8 mouse cellular contexts compared by ENCODE assay signal in genomic region chr13:81632720-81633415, GRCm38 (mm10). TPM values are rescaled to one million over a fixed set of nuclear protein-coding genes. Genes with fewer than 3 reads are reported as not detected.
DNase-seq lines count a peak whose midpoint lies in the region; ATAC-seq and TF ChIP-seq lines count a peak whose summit lies in the region.

Gene Adgrv1 (minus strand): TSS chr13:81633154.

- no peaks in the 10 kb centered on the region for H3K9me3 ChIP-seq in heart, embryonic 16.5 days (replicated peaks; ENCODE audit: control insufficient read depth, low read length)
- no peaks in the 10 kb centered on the region for H3K9me3 ChIP-seq in liver, embryonic 14.5 days (ENCODE audit: control insufficient read depth, low read length)
- no peaks in the 10 kb centered on the region for H3K9me3 ChIP-seq in neural tube, embryonic 12.5 days

- TF ChIP-seq CTCF in liver, embryonic 14.5 days (IDR thresholded peaks at IDR 0.05; ENCODE audit: low read depth): no peak

- DNase-seq in thymus, postnatal 4 days: peak; percentile 18
- no peak for DNase-seq in thymus, postnatal 25 days
- DNase-seq in kidney, postnatal 25 days: peak; percentile 79 to 94
- no peak for DNase-seq in liver, embryonic 14.5 days (ENCODE audit: low read depth in 3 of 3, low spot score in 3 of 3)
- DNase-seq in urinary bladder, postnatal 25 days (ENCODE audit: low spot score): peak; percentile 10

- peak within 1 kb of the TSS; percentile 85 for H3K4me2 ChIP-seq in heart, embryonic 16.5 days (ENCODE audit: low read depth, low read length)
- peak within 1 kb of the TSS; percentile 41 for H3K4me2 ChIP-seq in liver, embryonic 14.5 days (ENCODE audit: low read depth)
- peak within 1 kb of the TSS; percentile 81 for H3K4me2 ChIP-seq in neural tube, embryonic 12.5 days (replicated peaks)

- peak within 1 kb of the TSS; percentile 47 for H3K9ac ChIP-seq in heart, embryonic 16.5 days (ENCODE audit: low read length)
- no peak within 1 kb of the TSS for H3K9ac ChIP-seq in liver, embryonic 14.5 days (replicated peaks)
- peak within 1 kb of the TSS; percentile 62 for H3K9ac ChIP-seq in neural tube, embryonic 12.5 days

- WGBS in heart, embryonic 16.5 days: 2% methylated on average over 42 of the region's 42 CpGs
- WGBS in liver, embryonic 14.5 days (ENCODE audit: insufficient replicate concordance): 5% methylated on average over 42 of the region's 42 CpGs
- under 1% methylated on average over 42 of the region's 42 CpGs for WGBS in neural tube, embryonic 12.5 days

- ATAC-seq in erythroblast, adult 5-6 weeks (replicated peaks; ENCODE audit: low FRiP score, poor library complexity, severe bottlenecking): peak; percentile 46; the same call in 1 of the 2 replicates
- peak; percentile 95 for ATAC-seq in heart, embryonic 16.5 days (replicated peaks; ENCODE audit: extremely low read depth, insufficient read depth, low FRiP score)
- ATAC-seq in liver, embryonic 14.5 days (ENCODE audit: insufficient read depth): peak; percentile 79
- ATAC-seq in neural tube, embryonic 12.5 days (ENCODE audit: low FRiP score, low read depth): peak; percentile 97

- H3K36me3 ChIP-seq in heart, embryonic 16.5 days (ENCODE audit: control insufficient read depth, insufficient read depth): no peaks in the 10 kb centered on the region
- H3K36me3 ChIP-seq in liver, embryonic 14.5 days (replicated peaks; ENCODE audit: control insufficient read depth, insufficient read depth, low read depth): no peaks in the 10 kb centered on the region
- H3K36me3 ChIP-seq in neural tube, embryonic 12.5 days: no peaks in the 10 kb centered on the region

- H3K27ac ChIP-seq in heart, embryonic 16.5 days (ENCODE audit: low read length): no peak within 1 kb of the TSS
- H3K27ac ChIP-seq in liver, embryonic 14.5 days: no peak within 1 kb of the TSS
- no peak within 1 kb of the TSS for H3K27ac ChIP-seq in neural tube, embryonic 12.5 days

- peaks cover 4% of the 10 kb centered on the region; the same call in 1 of the 2 replicates for H3K4me1 ChIP-seq in heart, embryonic 16.5 days (ENCODE audit: control insufficient read depth, insufficient read depth, low read length)
- H3K4me1 ChIP-seq in liver, embryonic 14.5 days (replicated peaks; ENCODE audit: control insufficient read depth in 2 of 2, insufficient read depth in 2 of 2, low read length in 1 of 2): no peaks in the 10 kb centered on the region
- H3K4me1 ChIP-seq in neural tube, embryonic 12.5 days: peaks cover 9% of the 10 kb centered on the region

- H3K4me3 ChIP-seq in heart, embryonic 16.5 days (ENCODE audit: low read length): peak within 1 kb of the TSS; percentile 61
- peak within 1 kb of the TSS in 1 of 2 experiments; percentile 25; a peak in 3 of 4 replicates for H3K4me3 ChIP-seq in liver, embryonic 14.5 days (ENCODE audit: insufficient read depth in 1 of 2, low read depth in 2 of 2, low read length in 2 of 2)
- peak within 1 kb of the TSS; percentile 65 for H3K4me3 ChIP-seq in neural tube, embryonic 12.5 days

- no peak for TF ChIP-seq EP300 in liver, embryonic 14.5 days (IDR thresholded peaks at IDR 0.05; ENCODE audit: low read depth)

- peaks cover 9% of the 10 kb centered on the region for H3K27me3 ChIP-seq in heart, embryonic 16.5 days (ENCODE audit: control insufficient read depth, insufficient read depth, low read length)
- peaks cover 49% of the 10 kb centered on the region for H3K27me3 ChIP-seq in liver, embryonic 14.5 days (ENCODE audit: control insufficient read depth, insufficient read depth, low read length)
- no peaks in the 10 kb centered on the region for H3K27me3 ChIP-seq in neural tube, embryonic 12.5 days (replicated peaks)

RNA-seq across cellular contexts. Expression of gene Adgrv1, which starts in this region (rescaled TPM):
- not detected in 2 replicates for total RNA-seq in erythroblast, adult 5-6 weeks (2015; ENCODE audit: low replicate concordance)
- total RNA-seq in erythroblast, adult 5-6 weeks (2017; ENCODE audit: low replicate concordance): 1.0 TPM in 1 of 2 replicates, not detected in the other
- 0.81 and 0.97 TPM in 2 replicates for polyA plus RNA-seq in heart, embryonic 16.5 days (2015; fragmentation: Nextera tagmentation; extraction: Ambion mirVana)
- 0.08 and 0.09 TPM in 2 replicates for polyA plus RNA-seq in liver, embryonic 14.5 days (2012; rRNA removed)
- polyA plus RNA-seq in liver, embryonic 14.5 days (2014; fragmentation: Nextera tagmentation; extraction: Ambion mirVana): 0.24 and 0.32 TPM in 2 replicates
- 33.7 and 40.8 TPM in 2 replicates for polyA plus RNA-seq in neural tube, embryonic 12.5 days (2016; fragmentation: Nextera tagmentation; extraction: Ambion mirVana)

Comparison
In these comparisons a context has a peak if more than half of its experiments do, and no peak if none do; other contexts are left out.
1. RNA of gene Adgrv1 (polyA plus RNA-seq): 33.7 to 40.8 TPM in neural tube, embryonic 12.5 days; 0.81 to 0.97 TPM in heart, embryonic 16.5 days and 0.08 to 0.32 TPM in liver, embryonic 14.5 days; every median in the first group is over 10 times any median in the second.
2. DNase-seq: peak in thymus, postnatal 4 days (single experiment), kidney, postnatal 25 days (2 of 2) and urinary bladder, postnatal 25 days (single experiment); none in thymus, postnatal 25 days (single experiment) and liver, embryonic 14.5 days (0 of 3).
3. Peak in ATAC-seq, H3K4me3 ChIP-seq, H3K9ac ChIP-seq and H3K4me2 ChIP-seq in heart, embryonic 16.5 days; RNA of the gene not detected or under 1 TPM.
4. Peak in ATAC-seq and H3K4me2 ChIP-seq in liver, embryonic 14.5 days; RNA of the gene not detected or under 1 TPM.
5. ATAC-seq: peak in every context shown above with its lines; median percentile 97 in neural tube, embryonic 12.5 days; 95 in heart, embryonic 16.5 days; 79 in liver, embryonic 14.5 days; 46 in erythroblast, adult 5-6 weeks.
6. Peak in every context shown above with its lines, with median percentiles within 50 percentile points of each other: H3K4me2 ChIP-seq.